Mouse (Mus musculus) neural tube, embryonic 11.5 days (tissue): ENCODE results near the gene Intu. TPM values are rescaled to one million over a fixed set of nuclear protein-coding genes. Genes with fewer than 3 reads are reported as not detected.

ENCODE experiments used
- ATAC-seq: fragments of 200-750 bp; cut with Nextera tagmentation; 2 replicates; pipeline ENCODE4 v1.8.0; 2017; ENCODE audit warnings: moderate number of reproducible peaks, mild to moderate bottlenecking, moderate TSS enrichment, moderate library complexity; ENCODE audit not compliant: insufficient read depth, low FRiP score, low TSS enrichment
- DNase-seq: peaks from one replicate; pipeline ENCODE4 v3.0.0-alpha.2; 2015; ENCODE audit warnings: low spot score
- H3K27ac ChIP-seq: fragments of 300-500 bp; sonication (generic); 2 replicates; pipeline ENCODE4 v1.5.1; 2014; ENCODE audit warnings: low read depth, mild to moderate bottlenecking, low read length
- H3K27me3 ChIP-seq: fragments of 300-500 bp; sonication (generic); 2 replicates; pipeline ENCODE4 v1.6.1; 2014; ENCODE audit warnings: mild to moderate bottlenecking, low read length, mixed read lengths; ENCODE audit not compliant: control insufficient read depth, insufficient read depth
- H3K36me3 ChIP-seq: fragments of 300-500 bp; sonication (generic); 2 replicates; pipeline ENCODE4 v1.6.1; 2014; ENCODE audit warnings: mild to moderate bottlenecking, low read length, moderate library complexity, mixed read lengths; ENCODE audit not compliant: control insufficient read depth, insufficient read depth
- H3K4me1 ChIP-seq: fragments of 300-500 bp; sonication (generic); 2 replicates; pipeline ENCODE4 v1.6.1; 2014; ENCODE audit warnings: low read length, mixed read lengths; ENCODE audit not compliant: control insufficient read depth, insufficient read depth
- H3K4me2 ChIP-seq: fragments of 300-500 bp; sonication (generic); 2 replicates; pipeline ENCODE4 v1.6.1; 2014; ENCODE audit warnings: low read depth, mild to moderate bottlenecking, moderate library complexity
- H3K4me3 ChIP-seq: fragments of 300-500 bp; sonication (generic); 2 replicates; pipeline ENCODE4 v1.5.1; 2014; ENCODE audit warnings: low read depth, low read length
- H3K9ac ChIP-seq: fragments of 300-500 bp; sonication (generic); 2 replicates; pipeline ENCODE4 v1.6.1; 2014; ENCODE audit warnings: mild to moderate bottlenecking, low read length
- H3K9me3 ChIP-seq: fragments of 300-500 bp; sonication (generic); 2 replicates; pipeline ENCODE4 v1.6.1; 2016; ENCODE audit warnings: low read length; ENCODE audit not compliant: control insufficient read depth
- WGBS: fragments of 180-500 bp; shearing (Covaris S2); extraction: QIAGEN DNeasy Blood & Tissue Kit; methylation state at CpG from one replicate; pipeline ENCODE4 v1.1.7; 2014; 5-methylcytosine and 5-hydroxymethylcytosine counted together
- polyA plus RNA-seq: library from polyadenylated mRNA; unstranded; fragments of >200 nt; fragmentation: Nextera tagmentation; extraction: Ambion mirVana; gene quantifications from 2 replicates; pipeline ENCODE4 v1.2.1, GENCODE M21; 2014

Gene Intu
- polyA plus RNA-seq, result 7.6 and 8.1 TPM in 2 replicates

- Histone ChIP-seq H3K27ac (no peak within 1 kb of the TSS), H3K9me3 (no peaks in the 10 kb centered on the region), H3K27me3 (peaks cover 15% of the 10 kb centered on the region), H3K36me3 (no peaks in the 10 kb centered on the region), H3K9ac (peak within 1 kb of the TSS; percentile 30), H3K4me3 (peak within 1 kb of the TSS; percentile 50), H3K4me1 (peaks cover 7% of the 10 kb centered on the region; the same call in 1 of the 2 replicates), H3K4me2 (peak within 1 kb of the TSS; percentile 99)
- DNase-seq (peak; percentile 70), ATAC-seq (peak; percentile 90)
- under 1% methylated on average over 52 of the region's 54 CpGs for WGBS
Measured at GRCm38 (mm10) chr3:40531286-40532141, at the start of gene Intu. Gene Intu (plus strand): TSS chr3:40531286.

- Histone ChIP-seq H3K4me1 (no peaks in the 10 kb centered on the region), H3K36me3 (no peaks in the 10 kb centered on the region), H3K27me3 (no peaks in the 10 kb centered on the region), H3K4me3 (no peak overlapping the region), H3K9ac (no peak overlapping the region), H3K27ac (no peak overlapping the region), H3K9me3 (no peaks in the 10 kb centered on the region), H3K4me2 (no peak overlapping the region)
- 62% methylated on average over 10 of the region's 10 CpGs for WGBS
- DNase-seq (no peak), ATAC-seq (no peak)
Measured at GRCm38 (mm10) chr3:40483221-40483654, 47.8 kb upstream of the Intu start.

- Histone ChIP-seq H3K9me3 (0 out of 2 replicates have a peak, but pooled peaks cover 2% of the 10 kb centered on the region), H3K27ac (no peak overlapping the region), H3K4me2 (no peak overlapping the region), H3K4me1 (no peaks in the 10 kb centered on the region), H3K4me3 (no peak overlapping the region), H3K9ac (no peak overlapping the region), H3K27me3 (no peaks in the 10 kb centered on the region), H3K36me3 (no peaks in the 10 kb centered on the region)
- ATAC-seq, result no peak
- no peak for DNase-seq
- WGBS, result 82% methylated on average over 4 of the region's 4 CpGs
Measured at GRCm38 (mm10) chr3:40487381-40487780, 43.7 kb upstream of the Intu start.

GRCm38 (mm10) chr3:40491742-40492141, 39.3 kb upstream of the Intu start:
- Histone ChIP-seq H3K27ac (no peak overlapping the region), H3K4me3 (no peak overlapping the region), H3K4me2 (no peak overlapping the region), H3K4me1 (no peaks in the 10 kb centered on the region), H3K9me3 (0 out of 2 replicates have a peak, but pooled peaks cover 2% of the 10 kb centered on the region), H3K36me3 (no peaks in the 10 kb centered on the region), H3K9ac (no peak overlapping the region), H3K27me3 (no peaks in the 10 kb centered on the region)
- WGBS, result 86% methylated on average over 3 of the region's 3 CpGs
- ATAC-seq (no peak), DNase-seq (no peak)

- 87% methylated on average over 3 of the region's 3 CpGs for WGBS
Measured at GRCm38 (mm10) chr3:40498898-40499297, 32.2 kb upstream of the Intu start.

GRCm38 (mm10) chr3:40500157-40500808, 30.8 kb upstream of the Intu start:
- no peak overlapping the region for H3K4me3 ChIP-seq
- H3K27me3 ChIP-seq, result no peaks in the 10 kb centered on the region
- H3K9me3 ChIP-seq, result no peaks in the 10 kb centered on the region
- no peak for DNase-seq
- H3K27ac ChIP-seq, result no peak overlapping the region
- WGBS, result 91% methylated on average over 8 of the region's 8 CpGs
- no peak overlapping the region for H3K4me2 ChIP-seq
- no peak for ATAC-seq
- no peak overlapping the region for H3K9ac ChIP-seq
- no peaks in the 10 kb centered on the region for H3K4me1 ChIP-seq
- no peaks in the 10 kb centered on the region for H3K36me3 ChIP-seq

More at GRCm38 (mm10) chr3:40498898-40499297, 32.2 kb upstream of the Intu start:
- Histone ChIP-seq H3K27me3 (no peaks in the 10 kb centered on the region), H3K4me2 (no peak overlapping the region), H3K36me3 (no peaks in the 10 kb centered on the region), H3K9ac (no peak overlapping the region), H3K27ac (no peak overlapping the region), H3K9me3 (no peaks in the 10 kb centered on the region), H3K4me3 (no peak overlapping the region), H3K4me1 (no peaks in the 10 kb centered on the region)
- ATAC-seq, result no peak
- DNase-seq, result no peak

GRCm38 (mm10) chr3:40504377-40504776, 26.7 kb upstream of the Intu start:
- H3K36me3 ChIP-seq, result no peaks in the 10 kb centered on the region
- H3K4me3 ChIP-seq, result no peak overlapping the region
- H3K9ac ChIP-seq, result no peak overlapping the region
- 87% methylated on average over 5 of the region's 5 CpGs for WGBS
- H3K27me3 ChIP-seq, result no peaks in the 10 kb centered on the region
- H3K4me1 ChIP-seq, result no peaks in the 10 kb centered on the region
- H3K4me2 ChIP-seq, result no peak overlapping the region
- no peaks in the 10 kb centered on the region for H3K9me3 ChIP-seq
- ATAC-seq (no peak), DNase-seq (no peak)
- no peak overlapping the region for H3K27ac ChIP-seq

- Histone ChIP-seq H3K9me3 (no peaks in the 10 kb centered on the region), H3K27ac (no peak overlapping the region), H3K4me2 (no peak overlapping the region), H3K36me3 (no peaks in the 10 kb centered on the region), H3K4me3 (no peak overlapping the region), H3K4me1 (no peaks in the 10 kb centered on the region), H3K27me3 (no peaks in the 10 kb centered on the region), H3K9ac (no peak overlapping the region)
- WGBS, result 94% methylated on average over 14 of the region's 14 CpGs
- DNase-seq, result no peak
- ATAC-seq, result no peak
Measured at GRCm38 (mm10) chr3:40505451-40506014, 25.6 kb upstream of the Intu start.
